Mouse (Mus musculus) kidney, embryonic 14.5 days (tissue): ENCODE results near the gene Adam23. TPM values are rescaled to one million over a fixed set of nuclear protein-coding genes. Genes with fewer than 3 reads are reported as not detected.
"Not testable (repeated sequence)": the region's sequence is repeated elsewhere in the genome, so short reads cannot be mapped to it uniquely, and the experiment has no call there.

Experiments used
- ATAC-seq: fragments of 200-750 bp; cut with Nextera tagmentation; 2 replicates; pipeline ENCODE4 v1.8.0; 2017; ENCODE audit warnings: moderate number of reproducible peaks, mild to moderate bottlenecking, moderate TSS enrichment, moderate library complexity; ENCODE audit not compliant: low FRiP score, low TSS enrichment
- H3K27ac ChIP-seq: fragments of 300-500 bp; sonication (generic); 2 replicates; pipeline ENCODE4 v1.5.1; 2014; ENCODE audit warnings: low read depth, mild to moderate bottlenecking, low read length, moderate library complexity, mixed read lengths
- H3K27me3 ChIP-seq: fragments of 300-500 bp; sonication (generic); 2 replicates; pipeline ENCODE4 v1.6.1; 2014; ENCODE audit warnings: mild to moderate bottlenecking, low read length; ENCODE audit not compliant: control insufficient read depth, insufficient read depth
- H3K36me3 ChIP-seq: fragments of 300-500 bp; sonication (generic); 2 replicates; pipeline ENCODE4 v1.6.1; 2014; ENCODE audit warnings: low read length, mixed read lengths; ENCODE audit not compliant: control insufficient read depth, insufficient read depth
- H3K4me1 ChIP-seq: fragments of 300-500 bp; sonication (generic); 2 replicates; pipeline ENCODE4 v1.6.1; 2014; ENCODE audit warnings: low read length, mixed read lengths; ENCODE audit not compliant: control insufficient read depth, insufficient read depth
- H3K4me2 ChIP-seq: fragments of 300-500 bp; sonication (generic); replicated peaks from 2 replicates; pipeline ENCODE4 v1.6.1; 2014; ENCODE audit warnings: low read depth, mild to moderate bottlenecking, low read length
- H3K4me3 ChIP-seq: fragments of 300-500 bp; sonication (generic); 2 replicates; pipeline ENCODE4 v1.5.1; 2014; ENCODE audit warnings: mild to moderate bottlenecking, low read length
- H3K9ac ChIP-seq: fragments of 300-500 bp; sonication (generic); 2 replicates; pipeline ENCODE4 v1.6.1; 2014; ENCODE audit warnings: low read depth, mild to moderate bottlenecking, low read length, moderate library complexity
- H3K9me3 ChIP-seq: fragments of 300-500 bp; sonication (generic); 2 replicates; pipeline ENCODE4 v1.6.1; 2016; ENCODE audit warnings: low read length; ENCODE audit not compliant: control insufficient read depth
- WGBS: fragments of 180-500 bp; shearing (Covaris S2); extraction: QIAGEN DNeasy Blood & Tissue Kit; methylation state at CpG from one replicate; pipeline ENCODE4 v1.1.7; 2014; 5-methylcytosine and 5-hydroxymethylcytosine counted together
- polyA plus RNA-seq: library from polyadenylated mRNA; unstranded; fragments of >200 nt; fragmentation: Nextera tagmentation; extraction: Ambion mirVana; gene quantifications from 2 replicates; pipeline ENCODE4 v1.2.1, GENCODE M21; 2014

Adam23 gene
- polyA plus RNA-seq, 1 experiment from 2014 or later = 1.5 TPM

GRCm38 (mm10) chr1:63586869-63587268, 141.2 kb downstream of the Adam23 start:
- no peak for ATAC-seq

GRCm38 (mm10) chr1:63603870-63604500, 158.3 kb downstream of the Adam23 start:
- 37% methylated on average over 3 of the region's 3 CpGs for WGBS
- Histone ChIP-seq H3K27ac (no peak overlapping the region), H3K9ac (no peak overlapping the region), H3K4me1 (no peaks in the 10 kb centered on the region), H3K36me3 (no peaks in the 10 kb centered on the region), H3K27me3 (no peaks in the 10 kb centered on the region), H3K4me3 (no peak overlapping the region), H3K9me3 (no peaks in the 10 kb centered on the region), H3K4me2 (no peak overlapping the region)
- ATAC-seq = no peak

More at GRCm38 (mm10) chr1:63586869-63587268, 141.2 kb downstream of the Adam23 start:
- WGBS = 77% methylated on average over 7 of the region's 7 CpGs
- Histone ChIP-seq H3K4me1 (no peaks in the 10 kb centered on the region), H3K9ac (no peak overlapping the region), H3K36me3 (no peaks in the 10 kb centered on the region), H3K4me3 (no peak overlapping the region), H3K27ac (no peak overlapping the region), H3K9me3 (no peaks in the 10 kb centered on the region), H3K27me3 (no peaks in the 10 kb centered on the region), H3K4me2 (no peak overlapping the region)

- WGBS = 92% methylated on average over 4 of the region's 4 CpGs
- H3K4me3 ChIP-seq = no peak overlapping the region
- no peak for ATAC-seq
Observed at GRCm38 (mm10) chr1:63609613-63610012, 163.9 kb downstream of the Adam23 start.

GRCm38 (mm10) chr1:63614594-63614993, 168.9 kb downstream of the Adam23 start:
- Histone ChIP-seq H3K9me3 (no peaks in the 10 kb centered on the region), H3K36me3 (no peaks in the 10 kb centered on the region), H3K27me3 (no peaks in the 10 kb centered on the region), H3K4me1 (no peaks in the 10 kb centered on the region), H3K4me2 (no peak overlapping the region), H3K4me3 (no peak overlapping the region), H3K27ac (no peak overlapping the region), H3K9ac (no peak overlapping the region)
- 1% methylated on average over 11 of the region's 11 CpGs for WGBS
- no peak for ATAC-seq

More at GRCm38 (mm10) chr1:63609613-63610012, 163.9 kb downstream of the Adam23 start:
- Histone ChIP-seq H3K4me2 (no peak overlapping the region), H3K27ac (no peak overlapping the region), H3K27me3 (no peaks in the 10 kb centered on the region), H3K9ac (no peak overlapping the region), H3K36me3 (no peaks in the 10 kb centered on the region), H3K9me3 (no peaks in the 10 kb centered on the region), H3K4me1 (no peaks in the 10 kb centered on the region)

GRCm38 (mm10) chr1:63615668-63616067, 170.0 kb downstream of the Adam23 start, which contains the start of gene Gm39653:
TSS of gene Gm39653 (plus strand) at chr1:63615968.
- Histone ChIP-seq H3K4me2 (no peak within 1 kb of the TSS), H3K9me3 (no peaks in the 10 kb centered on the region), H3K36me3 (no peaks in the 10 kb centered on the region), H3K4me1 (no peaks in the 10 kb centered on the region), H3K27me3 (no peaks in the 10 kb centered on the region), H3K4me3 (no peak within 1 kb of the TSS), H3K27ac (no peak within 1 kb of the TSS), H3K9ac (no peak within 1 kb of the TSS)
- 78% methylated on average over 3 of the region's 3 CpGs for WGBS
- ATAC-seq = no peak

GRCm38 (mm10) chr1:63628211-63628610, 182.5 kb downstream of the Adam23 start:
- ATAC-seq = no peak
- no peak overlapping the region for H3K9ac ChIP-seq
- no peaks in the 10 kb centered on the region for H3K36me3 ChIP-seq
- H3K4me3 ChIP-seq = no peak overlapping the region
- no peaks in the 10 kb centered on the region for H3K27me3 ChIP-seq
- no peaks in the 10 kb centered on the region for H3K9me3 ChIP-seq
- no peak overlapping the region for H3K4me2 ChIP-seq
- no peaks in the 10 kb centered on the region for H3K4me1 ChIP-seq
- H3K27ac ChIP-seq = no peak overlapping the region
- 18% methylated on average over 2 of the region's 2 CpGs for WGBS

GRCm38 (mm10) chr1:63630390-63630789, 184.7 kb downstream of the Adam23 start:
- not testable (repeated sequence) for H3K4me1 ChIP-seq, H3K27ac ChIP-seq, H3K9ac ChIP-seq, H3K4me3 ChIP-seq, H3K36me3 ChIP-seq, H3K9me3 ChIP-seq, ATAC-seq, H3K27me3 ChIP-seq, H3K4me2 ChIP-seq

GRCm38 (mm10) chr1:63639921-63640320, 194.2 kb downstream of the Adam23 start:
- WGBS = 80% methylated on average over 6 of the region's 6 CpGs
- H3K9me3 ChIP-seq = no peaks in the 10 kb centered on the region
- no peak overlapping the region for H3K9ac ChIP-seq
- H3K27ac ChIP-seq = no peak overlapping the region
- no peaks in the 10 kb centered on the region for H3K4me1 ChIP-seq
- no peak overlapping the region for H3K4me3 ChIP-seq
- H3K27me3 ChIP-seq = no peaks in the 10 kb centered on the region
- no peak overlapping the region for H3K4me2 ChIP-seq
- ATAC-seq = no peak
- no peaks in the 10 kb centered on the region for H3K36me3 ChIP-seq
